Mouse (Mus musculus) heart, postnatal 0 days (tissue): Measurements from ENCODE around the gene Flvcr2.

ENCODE experiments used
- CTCF ChIP-seq: IDR thresholded peaks from 2 replicates; pipeline ENCODE4 v1.5.1; 2016; ENCODE audit warnings: antibody characterized with exemption, control low read depth, low read depth
- EP300 ChIP-seq: IDR thresholded peaks from 2 replicates; pipeline ENCODE4 v1.6.1; 2016; ENCODE audit warnings: antibody characterized with exemption, low read depth

GRCm38 (mm10) chr12:85764686-85765085 is 18.3 kb downstream of the Flvcr2 start:
- TF ChIP-seq EP300 (no peak), CTCF (no peak)
